Mouse (Mus musculus): ENCODE measurements around the gene Sult6b2.

GRCm38 (mm10) chr6:142779045-142779811, 25.1 kb downstream of the Sult6b2 start:
- TF ChIP-seq GATA1 (IDR thresholded peaks at IDR 0.05; ENCODE audit: borderline replicate concordance, low read length) (no peak), FLI1 (IDR thresholded peaks at IDR 0.05; ENCODE audit: low read length) (no peak)
